Mouse (Mus musculus) small intestine, adult 2 months (tissue): Measurements from ENCODE around the gene AU015836. TPM values are rescaled to one million over a fixed set of nuclear protein-coding genes. Genes with fewer than 3 reads are reported as not detected.

Source experiments
- H3K27ac ChIP-seq: fragments of 200-500 bp; 2 replicates; pipeline ENCODE4 v1.5.1; 2012; ENCODE audit warnings: low read depth, low read length, control low read depth, inconsistent platforms; ENCODE audit not compliant: insufficient read depth
- H3K27me3 ChIP-seq: fragments of 200-500 bp; 2 replicates; pipeline ENCODE4 v1.6.1; 2012; ENCODE audit warnings: mild to moderate bottlenecking, moderate library complexity, low read length, inconsistent platforms; ENCODE audit not compliant: control insufficient read depth, insufficient read depth
- H3K36me3 ChIP-seq: fragments of 200-500 bp; 2 replicates; pipeline ENCODE4 v1.6.1; 2012; ENCODE audit warnings: mild to moderate bottlenecking, low read length, control low read depth, inconsistent platforms; ENCODE audit not compliant: control insufficient read depth, insufficient read depth
- H3K4me1 ChIP-seq: fragments of 200-500 bp; 2 replicates; pipeline ENCODE4 v1.6.1; 2012; ENCODE audit warnings: low read length, inconsistent platforms, mixed read lengths; ENCODE audit not compliant: control insufficient read depth, insufficient read depth, insufficient read length
- H3K4me3 ChIP-seq: fragments of 200-500 bp; 2 replicates; pipeline ENCODE4 v1.5.1; 2012; ENCODE audit warnings: low read depth, mild to moderate bottlenecking, control low read depth, inconsistent platforms, low read length, moderate library complexity
- CTCF ChIP-seq: fragments of 200-500 bp; IDR thresholded peaks from 2 replicates; pipeline ENCODE4 v1.5.1; 2012; ENCODE audit warnings: low read depth, mild to moderate bottlenecking, control low read depth, inconsistent platforms, low read length, moderate library complexity, mixed read lengths; ENCODE audit not compliant: insufficient replicate concordance, insufficient read length; ENCODE audit errors: extremely low read depth
- POLR2A ChIP-seq: fragments of 200-500 bp; IDR thresholded peaks from 2 replicates; pipeline ENCODE4 v1.6.1; 2012; ENCODE audit warnings: low read depth, mild to moderate bottlenecking, control low read depth, inconsistent platforms, low read length, moderate library complexity
- WGBS: fragments of 180-500 bp; shearing (Covaris S2); methylation state at CpG from one replicate; pipeline ENCODE4 v1.1.7; 2018; 5-methylcytosine and 5-hydroxymethylcytosine counted together
- polyA plus RNA-seq: library from polyadenylated mRNA; depleted of rRNA; stranded (reverse); fragments of >200 nt; gene quantifications from 2 replicates; pipeline ENCODE4 v1.2.3, GENCODE M21; 2012; rRNA removed

Gene AU015836
- polyA plus RNA-seq, 1 experiment = not detected

- Histone ChIP-seq H3K27ac (no peak overlapping the region), H3K36me3 (no peaks in the 10 kb centered on the region), H3K4me3 (no peak overlapping the region), H3K4me1 (no peaks in the 10 kb centered on the region), H3K27me3 (no peaks in the 10 kb centered on the region)
- no peak for TF ChIP-seq CTCF
- TF ChIP-seq POLR2A = no peak
- WGBS = 58% methylated on average over 5 of the region's 5 CpGs
These were observed 53.9 kb downstream of the AU015836 start for GRCm38 (mm10) chrX:94022264-94022874.

Other genes starting within 250 kb of the AU015836 start
- 5.3 and 13.0 TPM in 2 replicates for gene Pdk3, start 136.5 kb upstream of the AU015836 start, polyA plus RNA-seq
- gene Zfx, start 155.0 kb downstream of the AU015836 start, polyA plus RNA-seq = 1.2 and 2.7 TPM in 2 replicates
- 16.7 and 16.8 TPM in 2 replicates for gene Eif2s3x, start 244.2 kb downstream of the AU015836 start, polyA plus RNA-seq